Mouse (Mus musculus) MEL (cell line): Measurements from ENCODE around the gene Il34. TPM values are rescaled to one million over a fixed set of nuclear protein-coding genes. Genes with fewer than 3 reads are reported as not detected.

Experiments used
- DNase-seq: peaks from one replicate; pipeline ENCODE4 v3.0.0; 2011; ENCODE audit warnings: low read depth, low spot score
- H3K27ac ChIP-seq: 2 replicates; pipeline ENCODE4 v1.5.1; 2012; ENCODE audit warnings: low read depth, mild to moderate bottlenecking, control low read depth, low read length, moderate library complexity; ENCODE audit not compliant: control insufficient read depth
- H3K27me3 ChIP-seq, 2 experiments: fragments of 150-350 bp in 1 of 2; sonication (generic) in 1 of 2; 2 replicates each; pipeline ENCODE4 v1.6.1; 2012; ENCODE audit warnings: low read length in 2 of 2, mild to moderate bottlenecking in 2 of 2, improper control_type of control experiment in 1 of 2, moderate library complexity in 1 of 2; ENCODE audit not compliant: insufficient read depth in 2 of 2, control insufficient read depth in 1 of 2
- H3K36me3 ChIP-seq, 2 experiments: 2 replicates each; pipeline ENCODE4 v1.6.1; 2012 to 2014; ENCODE audit warnings: low read length in 2 of 2, improper control_type of control experiment in 1 of 2, inconsistent platforms in 1 of 2, mild to moderate bottlenecking in 1 of 2; ENCODE audit not compliant: insufficient read depth in 2 of 2, control insufficient read depth in 1 of 2
- H3K4me1 ChIP-seq, 2 experiments: fragments of 150-350 bp in 1 of 2; sonication (generic) in 1 of 2; 2 replicates each; pipeline ENCODE4 v1.6.1; 2012; ENCODE audit warnings: low read length in 2 of 2, improper control_type of control experiment in 1 of 2, mild to moderate bottlenecking in 1 of 2; ENCODE audit not compliant: insufficient read depth in 2 of 2, control insufficient read depth in 1 of 2
- H3K4me3 ChIP-seq, 2 experiments: fragments of 150-350 bp in 1 of 2; sonication (generic) in 1 of 2; 2 replicates each; pipeline ENCODE4 v1.5.1; 2012; ENCODE audit warnings: low read depth in 2 of 2, low read length in 2 of 2, mild to moderate bottlenecking in 2 of 2, moderate library complexity in 2 of 2, control low read depth in 1 of 2, improper control_type of control experiment in 1 of 2; ENCODE audit not compliant: control insufficient read depth in 1 of 2, insufficient read depth in 1 of 2
- H3K79me2 ChIP-seq: 2 replicates; pipeline ENCODE4 v1.6.1; 2012; ENCODE audit warnings: mild to moderate bottlenecking, low read length, moderate library complexity; ENCODE audit not compliant: control insufficient read depth, poor library complexity, insufficient read depth
- H3K9ac ChIP-seq: 2 replicates; pipeline ENCODE4 v1.6.1; 2012; ENCODE audit warnings: low read depth, mild to moderate bottlenecking, control low read depth, low read length, moderate library complexity; ENCODE audit not compliant: control insufficient read depth, poor library complexity, severe bottlenecking
- H3K9me3 ChIP-seq: fragments of 150-350 bp; sonication (generic); replicated peaks from 2 replicates; pipeline ENCODE4 v1.6.1; 2012; ENCODE audit warnings: mild to moderate bottlenecking, low read length, improper control_type of control experiment, moderate library complexity; ENCODE audit not compliant: insufficient read depth
- CHD1 ChIP-seq: IDR thresholded peaks from 2 replicates; pipeline ENCODE4 v1.6.1; 2012; ENCODE audit warnings: low read depth, mild to moderate bottlenecking, inconsistent platforms, low read length, improper control_type of control experiment
- CHD2 ChIP-seq: IDR thresholded peaks from 2 replicates; pipeline ENCODE4 v1.6.1; 2011; ENCODE audit warnings: low read length, improper control_type of control experiment
- CTCF ChIP-seq, 3 experiments: IDR thresholded peaks in 2 of 3; conservative IDR thresholded peaks in 1 of 3; 2 replicates each; pipeline ENCODE4 v1.5.1; 2011 to 2012; ENCODE audit warnings: low read length in 3 of 3, low read depth in 2 of 3, mild to moderate bottlenecking in 2 of 3, improper control_type of control experiment in 1 of 3, inconsistent platforms in 1 of 3, mixed read lengths in 1 of 3, moderate library complexity in 1 of 3; ENCODE audit not compliant: control insufficient read depth in 1 of 3, insufficient read depth in 1 of 3, poor library complexity in 1 of 3, severe bottlenecking in 1 of 3
- E2F4 ChIP-seq: IDR thresholded peaks from 2 replicates; pipeline ENCODE4 v1.6.1; 2011; ENCODE audit warnings: low read depth, low read length, improper control_type of control experiment, borderline replicate concordance
- EP300 ChIP-seq, 2 experiments: IDR thresholded peaks; 2 replicates each; pipeline ENCODE4 v1.6.1; 2011; ENCODE audit warnings: improper control_type of control experiment in 2 of 2, low read length in 2 of 2, low read depth in 1 of 2, mild to moderate bottlenecking in 1 of 2
- GATA1 ChIP-seq: IDR thresholded peaks from 2 replicates; pipeline ENCODE4 v1.6.1; 2011; ENCODE audit warnings: low read depth, low read length, improper control_type of control experiment
- HCFC1 ChIP-seq: IDR thresholded peaks from 2 replicates; pipeline ENCODE4 v1.6.1; 2012; ENCODE audit warnings: low read depth, mild to moderate bottlenecking, inconsistent platforms, low read length, improper control_type of control experiment, moderate library complexity
- JUND ChIP-seq: IDR thresholded peaks from 2 replicates; pipeline ENCODE4 v1.6.1; 2011; ENCODE audit warnings: low read depth, mild to moderate bottlenecking, improper control_type of control experiment, low read length
- KAT2A ChIP-seq: conservative IDR thresholded peaks from 2 replicates; pipeline ENCODE4 v1.6.1; 2012; ENCODE audit warnings: low read depth, low read length, improper control_type of control experiment, inconsistent platforms
- MAFK ChIP-seq: IDR thresholded peaks from 2 replicates; pipeline ENCODE4 v1.6.1; 2011; ENCODE audit warnings: low read depth, mild to moderate bottlenecking, low read length, improper control_type of control experiment, borderline replicate concordance
- MXI1 ChIP-seq: IDR thresholded peaks from 2 replicates; pipeline ENCODE4 v1.6.1; 2011; ENCODE audit warnings: mild to moderate bottlenecking, low read depth, low read length, improper control_type of control experiment
- MYC ChIP-seq: IDR thresholded peaks from 2 replicates; pipeline ENCODE4 v1.6.1; 2011; ENCODE audit warnings: low read depth, mild to moderate bottlenecking, low read length, improper control_type of control experiment, moderate library complexity
- NELFE ChIP-seq: IDR thresholded peaks from 2 replicates; pipeline ENCODE4 v1.6.1; 2011; ENCODE audit warnings: low read depth, low read length, improper control_type of control experiment
- POLR2A ChIP-seq, 2 experiments: IDR thresholded peaks; 2 replicates each; pipeline ENCODE4 v1.6.1; 2011 to 2012; ENCODE audit warnings: low read length in 2 of 2, mild to moderate bottlenecking in 2 of 2, control low read depth in 1 of 2, improper control_type of control experiment in 1 of 2, low read depth in 1 of 2, moderate library complexity in 1 of 2; ENCODE audit not compliant: control insufficient read depth in 1 of 2, insufficient read depth in 1 of 2, poor library complexity in 1 of 2
- POLR2AphosphoS2 ChIP-seq: IDR thresholded peaks from 2 replicates; pipeline ENCODE4 v1.6.1; 2011; ENCODE audit warnings: low read length, improper control_type of control experiment
- POLR2AphosphoS5 ChIP-seq: IDR thresholded peaks from 2 replicates; pipeline ENCODE4 v1.6.1; 2012; ENCODE audit warnings: low read depth, borderline replicate concordance, mild to moderate bottlenecking, inconsistent platforms, low read length, moderate library complexity, mixed read lengths
- RCOR1 ChIP-seq: IDR thresholded peaks from 2 replicates; pipeline ENCODE4 v1.6.1; 2012; ENCODE audit warnings: low read depth, mild to moderate bottlenecking, inconsistent platforms, low read length, improper control_type of control experiment
- SIN3A ChIP-seq: IDR thresholded peaks from 2 replicates; pipeline ENCODE4 v1.6.1; 2012; ENCODE audit warnings: low read length, improper control_type of control experiment, inconsistent platforms
- SMC3 ChIP-seq: IDR thresholded peaks from 2 replicates; pipeline ENCODE4 v1.6.1; 2011; ENCODE audit warnings: low read depth, low read length, improper control_type of control experiment
- USF2 ChIP-seq, 2 experiments: IDR thresholded peaks; 2 replicates each; pipeline ENCODE4 v1.6.1; 2011 to 2012; ENCODE audit warnings: improper control_type of control experiment in 2 of 2, low read length in 2 of 2, borderline replicate concordance in 1 of 2, inconsistent platforms in 1 of 2, low read depth in 1 of 2, mild to moderate bottlenecking in 1 of 2; ENCODE audit not compliant: insufficient read depth in 1 of 2
- ZKSCAN1 ChIP-seq: IDR thresholded peaks from 2 replicates; pipeline ENCODE4 v1.6.1; 2012; ENCODE audit warnings: low read depth, mild to moderate bottlenecking, inconsistent platforms, low read length, improper control_type of control experiment, moderate library complexity
- ZMIZ1 ChIP-seq: IDR thresholded peaks from 2 replicates; pipeline ENCODE4 v1.6.1; 2012; ENCODE audit warnings: low read depth, mild to moderate bottlenecking, inconsistent platforms, low read length, improper control_type of control experiment, moderate library complexity
- ZNF384 ChIP-seq: IDR thresholded peaks from 2 replicates; pipeline ENCODE4 v1.6.1; 2012; ENCODE audit warnings: low read depth, mild to moderate bottlenecking, inconsistent platforms, low read length, improper control_type of control experiment
- polyA plus RNA-seq, 2 experiments: library from polyadenylated mRNA; stranded (reverse) in 1 of 2; unstranded in 1 of 2; fragments of >175 nt in 1 of 2; fragments of >200 nt in 1 of 2; gene quantifications; 2 replicates each; pipeline versions ENCODE4 v1.2.1 to v1.2.4; 2012; ENCODE audit warnings: low replicate concordance in 2 of 2, low read depth in 1 of 2; ENCODE audit not compliant: insufficient read length in 2 of 2, insufficient read depth in 1 of 2, missing spikeins in 1 of 2
- total RNA-seq: library from RNA; depleted of rRNA; stranded (reverse); fragments of 300-350 nt; gene quantifications from 2 replicates; pipeline ENCODE4 v1.2.3, GENCODE M21; 2012

Gene Il34
- total and polyA plus RNA-seq, 3 experiments = 0.12 to 0.18 TPM; not detected in 1

DNA sequence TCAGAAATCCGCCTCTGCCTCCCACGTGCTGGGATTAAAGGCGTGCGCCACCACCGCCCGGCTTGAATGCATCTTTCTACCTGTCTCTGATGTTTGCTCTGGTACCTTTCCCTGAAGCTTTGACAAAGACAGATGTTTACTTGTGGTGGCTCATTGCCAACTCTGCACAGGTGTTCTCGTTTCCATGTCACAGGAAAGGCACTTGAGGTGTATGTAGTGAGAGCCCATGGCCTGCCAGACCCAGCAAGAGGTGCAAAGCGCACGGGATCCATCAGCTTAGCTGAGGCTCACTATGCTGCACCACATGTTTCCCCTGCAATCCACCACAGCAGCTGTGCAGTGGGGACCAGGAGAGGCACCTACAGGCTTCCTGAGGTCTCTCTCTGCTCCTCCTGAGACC is 1.9 kb downstream of the Il34 start:
- Histone ChIP-seq H3K36me3 (no peaks in the 10 kb centered on the region), H3K27me3 (0 out of 4 replicates have a peak, but pooled peaks cover 0 to 4% of the 10 kb centered on the region in 2 experiments), H3K4me3 (no peak overlapping the region), H3K27ac (no peak overlapping the region), H3K4me1 (no peaks in the 10 kb centered on the region), H3K9me3 (no peaks in the 10 kb centered on the region), H3K79me2 (no peaks in the 10 kb centered on the region), H3K9ac (no peak overlapping the region)
- no peak for DNase-seq
- TF ChIP-seq POLR2AphosphoS5 = no peak
- no peak for TF ChIP-seq POLR2A (IDR thresholded peaks at IDR 0.05; ENCODE audit: control insufficient read depth in 1 of 2, insufficient read depth in 1 of 2, low read depth in 1 of 2, low read length in 2 of 2, poor library complexity in 1 of 2)
- TF ChIP-seq POLR2AphosphoS2 = no peak
- no peak for TF ChIP-seq MAFK
- no peak for TF ChIP-seq ZKSCAN1
- no peak for TF ChIP-seq ZMIZ1
- TF ChIP-seq USF2 (IDR thresholded peaks at IDR 0.05; ENCODE audit: borderline replicate concordance in 1 of 2, insufficient read depth in 1 of 2, low read depth in 1 of 2, low read length in 2 of 2) = no peak
- TF ChIP-seq SMC3 = no peak
- no peak for TF ChIP-seq JUND
- TF ChIP-seq MXI1 = no peak
- no peak for TF ChIP-seq CHD1

DNA sequence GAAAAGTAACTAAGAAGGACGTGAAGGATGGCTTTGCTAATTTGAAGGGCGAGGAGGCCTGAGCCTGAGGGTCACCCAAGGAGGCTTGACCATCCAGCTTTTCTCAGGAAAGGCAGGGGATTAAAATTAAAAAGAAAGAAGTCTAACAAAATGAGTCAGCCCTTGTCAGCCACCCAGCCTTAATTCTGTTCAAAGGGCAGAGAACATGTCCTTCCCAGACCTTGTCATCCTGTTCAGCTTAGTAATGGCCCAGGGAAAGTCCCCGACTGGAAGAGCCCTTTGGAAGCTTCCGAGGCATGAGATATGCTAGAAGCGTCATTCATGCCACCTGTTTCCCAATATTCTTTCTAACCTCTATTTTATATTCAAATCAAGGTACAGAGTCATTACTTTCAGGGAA is 2.7 kb downstream of the Il34 start:
- Histone ChIP-seq H3K27me3 (0 out of 4 replicates have a peak, but pooled peaks cover 0 to 4% of the 10 kb centered on the region in 2 experiments), H3K79me2 (no peaks in the 10 kb centered on the region), H3K36me3 (no peaks in the 10 kb centered on the region), H3K4me1 (no peaks in the 10 kb centered on the region), H3K4me3 (no peak overlapping the region), H3K9ac (no peak overlapping the region), H3K27ac (no peak overlapping the region), H3K9me3 (no peaks in the 10 kb centered on the region)
- DNase-seq = no peak
- no peak for TF ChIP-seq NELFE
- no peak for TF ChIP-seq POLR2AphosphoS2
- TF ChIP-seq CTCF (IDR thresholded peaks at IDR 0.05 in 2 of 3, conservative IDR thresholded peaks at IDR 0.05 in 1 of 3; ENCODE audit: control insufficient read depth in 1 of 3, insufficient read depth in 1 of 3, low read depth in 2 of 3, low read length in 3 of 3, poor library complexity in 1 of 3, severe bottlenecking in 1 of 3) = no peak
- no peak for TF ChIP-seq EP300 (IDR thresholded peaks at IDR 0.05; ENCODE audit: low read depth in 1 of 2, low read length in 2 of 2)

DNA sequence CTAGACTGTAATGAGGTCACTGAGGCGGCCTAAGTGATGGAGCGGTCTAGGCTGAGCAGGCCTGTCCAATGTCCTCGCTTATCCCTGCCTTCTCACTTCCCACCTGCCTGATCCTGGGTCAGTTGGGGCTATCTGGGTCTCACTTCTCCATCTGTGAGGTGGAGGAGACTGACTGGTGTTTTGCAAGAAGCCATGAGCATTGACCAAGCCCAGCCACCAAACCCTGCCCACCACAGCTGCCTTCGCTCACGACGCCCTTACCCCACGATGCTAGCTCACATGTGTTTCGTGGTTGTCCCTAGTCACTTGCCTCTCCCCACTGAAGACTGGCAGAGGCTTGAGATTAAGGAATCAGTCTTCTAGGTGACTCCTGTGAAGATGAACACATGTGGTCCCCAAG is 8.6 kb downstream of the Il34 start:
- no peaks in the 10 kb centered on the region for H3K4me1 ChIP-seq
- H3K9me3 ChIP-seq = no peaks in the 10 kb centered on the region
- no peak for TF ChIP-seq CHD2
- no peak for TF ChIP-seq SIN3A
- TF ChIP-seq RCOR1 = no peak
- no peak for TF ChIP-seq HCFC1
- TF ChIP-seq ZNF384 = no peak
- no peak for TF ChIP-seq GATA1
- TF ChIP-seq E2F4 = no peak
- no peak for TF ChIP-seq MYC
- TF ChIP-seq KAT2A = no peak
- 0 out of 4 replicates have a peak, but pooled peaks cover 0 to 4% of the 10 kb centered on the region in 2 experiments for H3K27me3 ChIP-seq
- H3K27ac ChIP-seq = no peak overlapping the region
- H3K9ac ChIP-seq = no peak overlapping the region
- H3K79me2 ChIP-seq = no peaks in the 10 kb centered on the region
- no peaks in the 10 kb centered on the region for H3K36me3 ChIP-seq
- no peak overlapping the region for H3K4me3 ChIP-seq
- no peak for DNase-seq
